Mouse (Mus musculus) hindbrain, embryonic 12.5 days (tissue): ENCODE results near the gene Sema6d. TPM values are rescaled to one million over a fixed set of nuclear protein-coding genes. Genes with fewer than 3 reads are reported as not detected.

Source experiments
- ATAC-seq: fragments of 200-750 bp; cut with Nextera tagmentation; 2 replicates; pipeline ENCODE4 v1.8.0; 2017; ENCODE audit warnings: moderate TSS enrichment; ENCODE audit not compliant: low FRiP score
- H3K27ac ChIP-seq: fragments of 300-500 bp; sonication (generic); 2 replicates; pipeline ENCODE4 v1.5.1; 2016; ENCODE audit warnings: mild to moderate bottlenecking
- H3K27me3 ChIP-seq: fragments of 300-500 bp; sonication (generic); 2 replicates; pipeline ENCODE4 v1.6.1; 2016; ENCODE audit warnings: mild to moderate bottlenecking
- H3K36me3 ChIP-seq: fragments of 300-500 bp; sonication (generic); 2 replicates; pipeline ENCODE4 v1.6.1; 2016; ENCODE audit warnings: mild to moderate bottlenecking
- H3K4me1 ChIP-seq: fragments of 300-500 bp; sonication (generic); 2 replicates; pipeline ENCODE4 v1.6.1; 2016
- H3K4me2 ChIP-seq: fragments of 300-500 bp; sonication (generic); replicated peaks from 2 replicates; pipeline ENCODE4 v1.6.1; 2016; ENCODE audit warnings: mild to moderate bottlenecking
- H3K4me3 ChIP-seq: fragments of 300-500 bp; sonication (generic); 2 replicates; pipeline ENCODE4 v1.5.1; 2016; ENCODE audit warnings: mild to moderate bottlenecking
- H3K9ac ChIP-seq: fragments of 300-500 bp; sonication (generic); 2 replicates; pipeline ENCODE4 v1.6.1; 2016; ENCODE audit warnings: mild to moderate bottlenecking, moderate library complexity
- H3K9me3 ChIP-seq: fragments of 300-500 bp; sonication (generic); replicated peaks from 2 replicates; pipeline ENCODE4 v1.6.1; 2016; ENCODE audit warnings: mild to moderate bottlenecking
- WGBS: fragments of 180-500 bp; shearing (Covaris S2); methylation state at CpG from one replicate; pipeline ENCODE4 v1.1.7; 2016; 5-methylcytosine and 5-hydroxymethylcytosine counted together
- polyA plus RNA-seq: library from polyadenylated mRNA; unstranded; fragments of >200 nt; fragmentation: Nextera tagmentation; extraction: Ambion mirVana; gene quantifications from 2 replicates; pipeline ENCODE4 v1.2.1, GENCODE M21; 2016

Gene Sema6d
- polyA plus RNA-seq, 1 experiment from 2014 or later = 25.5 TPM

- Histone ChIP-seq H3K27ac (no peak overlapping the region), H3K9me3 (no peaks in the 10 kb centered on the region)
- 55% methylated on average over 1 of the region's 1 CpGs for WGBS
Measured at GRCm38 (mm10) chr2:124120355-124120754, 30.6 kb downstream of the Sema6d start.

GRCm38 (mm10) chr2:124121539-124121938, 31.8 kb downstream of the Sema6d start:
- no peak overlapping the region for H3K4me2 ChIP-seq
- H3K4me3 ChIP-seq = no peak overlapping the region
- H3K27ac ChIP-seq = no peak overlapping the region
- H3K4me1 ChIP-seq = no peaks in the 10 kb centered on the region
- no peak overlapping the region for H3K9ac ChIP-seq
- 91% methylated on average over 2 of the region's 2 CpGs for WGBS
- H3K36me3 ChIP-seq = no peaks in the 10 kb centered on the region
- H3K27me3 ChIP-seq = no peaks in the 10 kb centered on the region
- ATAC-seq = no peak
- H3K9me3 ChIP-seq = no peaks in the 10 kb centered on the region

More at GRCm38 (mm10) chr2:124120355-124120754, 30.6 kb downstream of the Sema6d start:
- H3K4me2 ChIP-seq = no peak overlapping the region
- no peak overlapping the region for H3K4me3 ChIP-seq
- H3K27me3 ChIP-seq = no peaks in the 10 kb centered on the region
- H3K36me3 ChIP-seq = no peaks in the 10 kb centered on the region
- H3K4me1 ChIP-seq = no peaks in the 10 kb centered on the region
- ATAC-seq = no peak
- H3K9ac ChIP-seq = no peak overlapping the region

GRCm38 (mm10) chr2:124125504-124125903, 35.7 kb downstream of the Sema6d start:
- WGBS = 86% methylated on average over 7 of the region's 7 CpGs
- Histone ChIP-seq H3K36me3 (no peaks in the 10 kb centered on the region), H3K4me1 (no peaks in the 10 kb centered on the region), H3K9me3 (no peaks in the 10 kb centered on the region), H3K9ac (no peak overlapping the region), H3K4me2 (no peak overlapping the region), H3K4me3 (no peak overlapping the region), H3K27me3 (no peaks in the 10 kb centered on the region), H3K27ac (no peak overlapping the region)
- ATAC-seq = no peak

- Histone ChIP-seq H3K9me3 (no peaks in the 10 kb centered on the region), H3K27me3 (no peaks in the 10 kb centered on the region), H3K4me1 (no peaks in the 10 kb centered on the region), H3K36me3 (no peaks in the 10 kb centered on the region), H3K4me3 (no peak overlapping the region), H3K27ac (no peak overlapping the region), H3K9ac (no peak overlapping the region), H3K4me2 (no peak overlapping the region)
- WGBS = 63% methylated on average over 3 of the region's 3 CpGs
- ATAC-seq = no peak
Measured at GRCm38 (mm10) chr2:124126853-124127252, 37.1 kb downstream of the Sema6d start.

GRCm38 (mm10) chr2:124130876-124131275, 41.1 kb downstream of the Sema6d start:
- H3K27me3 ChIP-seq = no peaks in the 10 kb centered on the region
- no peak for ATAC-seq
- no peak overlapping the region for H3K4me3 ChIP-seq
- no peak overlapping the region for H3K4me2 ChIP-seq
- WGBS = 78% methylated on average over 2 of the region's 2 CpGs
- H3K9me3 ChIP-seq = no peaks in the 10 kb centered on the region
- H3K27ac ChIP-seq = no peak overlapping the region
- H3K4me1 ChIP-seq = 0 out of 2 replicates have a peak, but pooled peaks cover 3% of the 10 kb centered on the region
- no peaks in the 10 kb centered on the region for H3K36me3 ChIP-seq
- H3K9ac ChIP-seq = no peak overlapping the region

- WGBS = 80% methylated on average over 3 of the region's 3 CpGs
- Histone ChIP-seq H3K4me1 (0 out of 2 replicates have a peak, but pooled peaks cover 3% of the 10 kb centered on the region), H3K9me3 (no peaks in the 10 kb centered on the region)
Measured at GRCm38 (mm10) chr2:124141510-124142044, 51.8 kb downstream of the Sema6d start.

GRCm38 (mm10) chr2:124145528-124145927, 55.8 kb downstream of the Sema6d start:
- Histone ChIP-seq H3K9ac (no peak overlapping the region), H3K4me3 (no peak overlapping the region), H3K36me3 (no peaks in the 10 kb centered on the region), H3K9me3 (no peaks in the 10 kb centered on the region), H3K27ac (no peak overlapping the region), H3K4me2 (no peak overlapping the region), H3K27me3 (no peaks in the 10 kb centered on the region), H3K4me1 (0 out of 2 replicates have a peak, but pooled peaks cover 3% of the 10 kb centered on the region)
- WGBS = 4% methylated on average over 1 of the region's 1 CpGs
- no peak for ATAC-seq

More at GRCm38 (mm10) chr2:124141510-124142044, 51.8 kb downstream of the Sema6d start:
- Histone ChIP-seq H3K4me3 (no peak overlapping the region), H3K27ac (no peak overlapping the region), H3K4me2 (no peak overlapping the region), H3K27me3 (no peaks in the 10 kb centered on the region), H3K36me3 (no peaks in the 10 kb centered on the region), H3K9ac (no peak overlapping the region)
- no peak for ATAC-seq

GRCm38 (mm10) chr2:124158158-124158557, 68.4 kb downstream of the Sema6d start:
- Histone ChIP-seq H3K4me3 (no peak overlapping the region), H3K4me1 (peaks cover 5% of the 10 kb centered on the region), H3K27ac (no peak overlapping the region), H3K9ac (no peak overlapping the region), H3K4me2 (no peak overlapping the region), H3K27me3 (no peaks in the 10 kb centered on the region), H3K9me3 (no peaks in the 10 kb centered on the region), H3K36me3 (no peaks in the 10 kb centered on the region)
- 74% methylated on average over 1 of the region's 1 CpGs for WGBS
- ATAC-seq = no peak

GRCm38 (mm10) chr2:124162001-124162599, 72.3 kb downstream of the Sema6d start:
- 37% methylated on average over 7 of the region's 7 CpGs for WGBS
- peak; percentile 64 for ATAC-seq
- H3K9ac ChIP-seq = no peak overlapping the region
- no peak overlapping the region for H3K4me3 ChIP-seq
- H3K4me2 ChIP-seq = no peak overlapping the region
- no peaks in the 10 kb centered on the region for H3K27me3 ChIP-seq
- no peaks in the 10 kb centered on the region for H3K36me3 ChIP-seq
- H3K27ac ChIP-seq = peak overlapping the region; percentile 48
- no peaks in the 10 kb centered on the region for H3K9me3 ChIP-seq
- peaks cover 5% of the 10 kb centered on the region for H3K4me1 ChIP-seq

GRCm38 (mm10) chr2:124168411-124168810, 78.6 kb downstream of the Sema6d start:
- peaks cover 4% of the 10 kb centered on the region; the same call in 1 of the 2 replicates for H3K4me1 ChIP-seq
- H3K4me3 ChIP-seq = no peak overlapping the region
- H3K36me3 ChIP-seq = no peaks in the 10 kb centered on the region
- no peak overlapping the region for H3K4me2 ChIP-seq
- ATAC-seq = no peak
- no peaks in the 10 kb centered on the region for H3K9me3 ChIP-seq
- 95% methylated on average over 1 of the region's 1 CpGs for WGBS
- H3K27me3 ChIP-seq = no peaks in the 10 kb centered on the region
- no peak overlapping the region for H3K27ac ChIP-seq
- H3K9ac ChIP-seq = no peak overlapping the region

- no peaks in the 10 kb centered on the region for H3K9me3 ChIP-seq
- no peak for ATAC-seq
- H3K4me3 ChIP-seq = no peak overlapping the region
- H3K27me3 ChIP-seq = no peaks in the 10 kb centered on the region
- peaks cover 8% of the 10 kb centered on the region; the same call in 1 of the 2 replicates for H3K4me1 ChIP-seq
- no peak overlapping the region for H3K9ac ChIP-seq
- WGBS = 69% methylated on average over 3 of the region's 3 CpGs
- H3K27ac ChIP-seq = no peak overlapping the region
- H3K36me3 ChIP-seq = no peaks in the 10 kb centered on the region
- no peak overlapping the region for H3K4me2 ChIP-seq
Measured at GRCm38 (mm10) chr2:124171718-124172117, 81.9 kb downstream of the Sema6d start.

- 50% methylated on average over 1 of the region's 1 CpGs for WGBS
- H3K4me1 ChIP-seq = peaks cover 8% of the 10 kb centered on the region; the same call in 1 of the 2 replicates
Measured at GRCm38 (mm10) chr2:124176265-124176664, 86.5 kb downstream of the Sema6d start.

GRCm38 (mm10) chr2:124176711-124177169, 87.0 kb downstream of the Sema6d start:
- Histone ChIP-seq H3K27ac (no peak overlapping the region), H3K9ac (no peak overlapping the region), H3K36me3 (no peaks in the 10 kb centered on the region), H3K4me2 (no peak overlapping the region), H3K27me3 (no peaks in the 10 kb centered on the region), H3K4me3 (no peak overlapping the region), H3K4me1 (peaks cover 8% of the 10 kb centered on the region; the same call in 1 of the 2 replicates), H3K9me3 (no peaks in the 10 kb centered on the region)
- 67% methylated on average over 4 of the region's 4 CpGs for WGBS
- ATAC-seq = peak; percentile 61; the same call in 1 of the 2 replicates

More at GRCm38 (mm10) chr2:124176265-124176664, 86.5 kb downstream of the Sema6d start:
- H3K36me3 ChIP-seq = no peaks in the 10 kb centered on the region
- no peak; the same call in 1 of the 2 replicates for ATAC-seq
- H3K27me3 ChIP-seq = no peaks in the 10 kb centered on the region
- H3K27ac ChIP-seq = no peak overlapping the region
- H3K4me2 ChIP-seq = no peak overlapping the region
- no peak overlapping the region for H3K9ac ChIP-seq
- no peaks in the 10 kb centered on the region for H3K9me3 ChIP-seq
- H3K4me3 ChIP-seq = no peak overlapping the region
